Mouse (Mus musculus): Measurements from ENCODE around the gene Lrrc59. TPM values are rescaled to one million over a fixed set of nuclear protein-coding genes. Genes with fewer than 3 reads are reported as not detected.
"Not testable (repeated sequence)": the region's sequence is repeated elsewhere in the genome, so short reads cannot be mapped to it uniquely, and the experiment has no call there.

Gene Lrrc59
- polyA plus RNA-seq, 1 experiment, result 70.9 TPM

- Histone ChIP-seq H3K4me3 (ENCODE audit: insufficient read depth, low read length) (no peak overlapping the region), H3K27ac (ENCODE audit: insufficient read depth, low read length) (no peak overlapping the region), H3K4me1 (ENCODE audit: control insufficient read depth, insufficient read depth, low read length) (no peaks in the 10 kb centered on the region)
- TF ChIP-seq POLR2A (IDR thresholded peaks at IDR 0.05; ENCODE audit: extremely low read depth, insufficient read depth, low read length) (no peak), CTCF (IDR thresholded peaks at IDR 0.05; ENCODE audit: extremely low read depth, insufficient read depth, low read length) (no peak)
These were observed 7.4 kb upstream of the Lrrc59 start for GRCm38 (mm10) chr11:94622162-94622561.

GRCm38 (mm10) chr11:94629884-94630198 lies 274 bp downstream of the Lrrc59 start:
- no peak for TF ChIP-seq POLR2A (IDR thresholded peaks at IDR 0.05; ENCODE audit: extremely low read depth, insufficient read depth, low read length)
- TF ChIP-seq CTCF (IDR thresholded peaks at IDR 0.05; ENCODE audit: extremely low read depth, insufficient read depth, low read length), result no peak
- Histone ChIP-seq H3K4me3 (ENCODE audit: insufficient read depth, low read length) (peak overlapping the region; percentile 91), H3K4me1 (ENCODE audit: control insufficient read depth, insufficient read depth, low read length) (peaks cover 2% of the 10 kb centered on the region; the same call in 1 of the 2 replicates), H3K27ac (ENCODE audit: insufficient read depth, low read length) (peak overlapping the region; percentile 36; the same call in 1 of the 2 replicates)

- TF ChIP-seq CTCF (IDR thresholded peaks at IDR 0.05; ENCODE audit: extremely low read depth, insufficient read depth, low read length), result no peak
- TF ChIP-seq POLR2A (IDR thresholded peaks at IDR 0.05; ENCODE audit: extremely low read depth, insufficient read depth, low read length), result no peak
These were observed 838 bp downstream of the Lrrc59 start for GRCm38 (mm10) chr11:94630199-94631011.

GRCm38 (mm10) chr11:94631969-94632368 lies 2.4 kb downstream of the Lrrc59 start:
- Histone ChIP-seq H3K4me1 (ENCODE audit: control insufficient read depth, insufficient read depth, low read length) (peaks cover 2% of the 10 kb centered on the region; the same call in 1 of the 2 replicates), H3K4me3 (ENCODE audit: insufficient read depth, low read length) (no peak overlapping the region), H3K27ac (ENCODE audit: insufficient read depth, low read length) (no peak overlapping the region)
- TF ChIP-seq CTCF (IDR thresholded peaks at IDR 0.05; ENCODE audit: extremely low read depth, insufficient read depth, low read length), result no peak
- no peak for TF ChIP-seq POLR2A (IDR thresholded peaks at IDR 0.05; ENCODE audit: extremely low read depth, insufficient read depth, low read length)

More at GRCm38 (mm10) chr11:94630199-94631011, 838 bp downstream of the Lrrc59 start:
- peaks cover 2% of the 10 kb centered on the region; the same call in 1 of the 2 replicates for H3K4me1 ChIP-seq (ENCODE audit: control insufficient read depth, insufficient read depth, low read length)
- H3K27ac ChIP-seq (ENCODE audit: insufficient read depth, low read length), result no peak overlapping the region
- peak overlapping the region; percentile 91 for H3K4me3 ChIP-seq (ENCODE audit: insufficient read depth, low read length)

DNA sequence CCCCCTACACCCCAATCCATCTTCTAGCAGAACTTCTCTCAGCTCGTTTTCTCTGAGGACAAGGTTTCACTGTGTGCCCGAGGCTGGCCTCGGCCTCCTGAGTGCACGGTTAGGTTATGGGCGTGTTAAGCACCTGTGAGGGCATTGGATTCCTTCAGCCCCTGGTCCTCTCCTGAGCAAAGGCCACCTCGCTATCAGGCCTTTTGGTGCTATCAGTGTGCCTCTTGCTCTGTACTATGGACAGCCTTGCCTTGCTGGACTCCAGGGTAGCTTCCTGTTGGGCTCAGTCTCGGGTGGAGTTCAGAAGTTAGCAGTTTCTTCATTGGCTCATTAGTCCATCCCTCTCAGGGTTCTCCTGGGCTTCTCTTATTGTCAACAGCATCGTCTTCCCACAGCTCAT lies 3.4 kb downstream of the Lrrc59 start:
- Histone ChIP-seq H3K4me3 (ENCODE audit: insufficient read depth, low read length) (no peak overlapping the region), H3K27ac (ENCODE audit: insufficient read depth, low read length) (no peak overlapping the region), H3K4me1 (ENCODE audit: control insufficient read depth, insufficient read depth, low read length) (peaks cover 2% of the 10 kb centered on the region; the same call in 1 of the 2 replicates)
- TF ChIP-seq CTCF (IDR thresholded peaks at IDR 0.05; ENCODE audit: extremely low read depth, insufficient read depth, low read length) (no peak), POLR2A (IDR thresholded peaks at IDR 0.05; ENCODE audit: extremely low read depth, insufficient read depth, low read length) (no peak)

DNA sequence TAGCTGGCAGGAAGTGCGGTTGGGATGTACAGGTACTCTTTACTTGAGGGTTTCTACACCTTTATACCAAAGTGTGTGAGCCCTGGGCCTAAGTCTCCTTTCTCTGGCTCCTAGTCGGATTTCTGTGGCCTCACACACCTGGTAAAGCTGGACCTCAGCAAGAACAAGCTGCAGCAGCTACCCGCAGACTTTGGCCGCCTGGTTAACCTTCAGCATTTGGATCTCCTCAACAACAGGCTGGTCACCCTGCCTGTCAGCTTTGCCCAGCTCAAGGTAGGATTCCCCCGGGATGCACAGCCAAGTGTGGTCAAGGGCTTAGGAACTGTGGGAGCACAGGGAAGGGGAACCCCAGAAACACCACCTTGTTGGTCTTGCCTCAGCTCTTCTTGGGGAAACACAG lies 4.9 kb downstream of the Lrrc59 start:
- Histone ChIP-seq H3K4me1 (ENCODE audit: control insufficient read depth, insufficient read depth, low read length) (peaks cover 2% of the 10 kb centered on the region; the same call in 1 of the 2 replicates), H3K27ac (ENCODE audit: insufficient read depth, low read length) (no peak overlapping the region), H3K4me3 (ENCODE audit: insufficient read depth, low read length) (no peak overlapping the region)
- TF ChIP-seq POLR2A (IDR thresholded peaks at IDR 0.05; ENCODE audit: extremely low read depth, insufficient read depth, low read length), result no peak
- no peak for TF ChIP-seq CTCF (IDR thresholded peaks at IDR 0.05; ENCODE audit: extremely low read depth, insufficient read depth, low read length)

- H3K27ac ChIP-seq (ENCODE audit: insufficient read depth, low read length), result no peak overlapping the region
- TF ChIP-seq CTCF (IDR thresholded peaks at IDR 0.05; ENCODE audit: extremely low read depth, insufficient read depth, low read length), result no peak
- no peak for TF ChIP-seq POLR2A (IDR thresholded peaks at IDR 0.05; ENCODE audit: extremely low read depth, insufficient read depth, low read length)
- H3K4me3 ChIP-seq (ENCODE audit: insufficient read depth, low read length), result no peak overlapping the region
- no peaks in the 10 kb centered on the region for H3K4me1 ChIP-seq (ENCODE audit: control insufficient read depth, insufficient read depth, low read length)
These were observed 15.1 kb downstream of the Lrrc59 start for GRCm38 (mm10) chr11:94644461-94645219.

- H3K4me3 ChIP-seq (ENCODE audit: insufficient read depth, low read length), result no peak overlapping the region
- TF ChIP-seq POLR2A (IDR thresholded peaks at IDR 0.05; ENCODE audit: extremely low read depth, insufficient read depth, low read length) (no peak), CTCF (IDR thresholded peaks at IDR 0.05; ENCODE audit: extremely low read depth, insufficient read depth, low read length) (no peak)
- H3K27ac ChIP-seq (ENCODE audit: insufficient read depth, low read length), result no peak overlapping the region
- no peaks in the 10 kb centered on the region for H3K4me1 ChIP-seq (ENCODE audit: control insufficient read depth, insufficient read depth, low read length)
These were observed 16.9 kb downstream of the Lrrc59 start for GRCm38 (mm10) chr11:94646457-94646856.

DNA sequence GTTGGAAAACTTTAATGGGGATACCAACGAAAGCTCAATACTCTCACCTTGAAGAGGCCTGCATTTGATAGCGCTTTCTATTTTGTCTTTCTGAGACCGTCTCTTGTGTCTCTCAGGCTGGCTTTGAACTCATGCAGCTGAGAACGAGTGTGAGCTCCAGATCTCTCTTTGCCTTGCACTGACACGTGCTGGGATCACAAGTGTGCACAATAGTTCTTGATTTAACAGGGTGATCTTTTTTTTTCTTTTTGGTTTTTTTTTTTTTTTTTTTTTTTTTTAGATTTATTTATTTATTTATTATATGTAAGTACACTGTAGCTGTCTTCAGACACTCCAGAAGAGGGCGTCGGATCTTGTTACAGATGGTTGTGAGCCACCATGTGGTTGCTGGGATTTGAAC lies 21.7 kb downstream of the Lrrc59 start:
- H3K4me1 ChIP-seq (ENCODE audit: control insufficient read depth, insufficient read depth, low read length); H3K4me3 ChIP-seq (ENCODE audit: insufficient read depth, low read length); H3K27ac ChIP-seq (ENCODE audit: insufficient read depth, low read length): not testable (repeated sequence)

DNA sequence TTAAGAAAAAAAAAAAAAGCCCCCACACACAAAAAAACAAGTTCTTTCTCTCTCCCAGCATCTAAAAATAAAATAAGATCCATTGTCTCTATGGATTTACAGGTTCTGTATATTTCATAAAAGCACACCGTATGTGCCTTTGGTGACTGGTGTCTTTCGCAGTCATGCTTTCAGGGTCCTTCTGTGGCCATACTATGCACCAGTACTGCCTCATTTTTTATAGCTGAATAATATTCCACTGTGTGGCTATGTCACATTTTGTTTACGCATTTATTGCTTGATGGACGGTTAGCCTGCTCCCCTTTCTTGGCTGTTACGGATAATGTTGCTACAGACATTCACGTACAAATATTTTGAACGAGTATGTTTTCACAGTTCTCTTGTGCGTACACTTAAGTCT lies 23.4 kb downstream of the Lrrc59 start:
- Histone ChIP-seq H3K4me3 (ENCODE audit: insufficient read depth, low read length) (no peak overlapping the region), H3K27ac (ENCODE audit: insufficient read depth, low read length) (no peak overlapping the region), H3K4me1 (ENCODE audit: control insufficient read depth, insufficient read depth, low read length) (peaks cover 6% of the 10 kb centered on the region; the same call in 1 of the 2 replicates)
- TF ChIP-seq CTCF (IDR thresholded peaks at IDR 0.05; ENCODE audit: extremely low read depth, insufficient read depth, low read length), result no peak
- no peak for TF ChIP-seq POLR2A (IDR thresholded peaks at IDR 0.05; ENCODE audit: extremely low read depth, insufficient read depth, low read length)
